Mouse (Mus musculus) lung, embryonic 16.5 days (tissue): Measurements from ENCODE around the gene Sgsm2. TPM values are rescaled to one million over a fixed set of nuclear protein-coding genes. Genes with fewer than 3 reads are reported as not detected.

ENCODE experiments used
- ATAC-seq: fragments of 200-750 bp; cut with Nextera tagmentation; 2 replicates; pipeline ENCODE4 v1.8.0; 2017; ENCODE audit warnings: low read depth, mild to moderate bottlenecking, moderate library complexity
- H3K27ac ChIP-seq: fragments of 300-500 bp; sonication (generic); 2 replicates; pipeline ENCODE4 v1.5.1; 2014; ENCODE audit warnings: mild to moderate bottlenecking, control low read depth, low read length
- H3K27me3 ChIP-seq: fragments of 300-500 bp; sonication (generic); 2 replicates; pipeline ENCODE4 v1.6.1; 2014; ENCODE audit warnings: low read depth, low read length, mixed read lengths; ENCODE audit not compliant: control insufficient read depth, insufficient read depth
- H3K36me3 ChIP-seq: fragments of 300-500 bp; sonication (generic); 2 replicates; pipeline ENCODE4 v1.6.1; 2014; ENCODE audit warnings: low read length; ENCODE audit not compliant: control insufficient read depth, insufficient read depth
- H3K4me1 ChIP-seq: fragments of 300-500 bp; sonication (generic); replicated peaks from 2 replicates; pipeline ENCODE4 v1.6.1; 2014; ENCODE audit warnings: low read length, mixed read lengths; ENCODE audit not compliant: control insufficient read depth, insufficient read depth
- H3K4me2 ChIP-seq: fragments of 300-500 bp; sonication (generic); 2 replicates; pipeline ENCODE4 v1.6.1; 2014; ENCODE audit warnings: low read depth, low read length, control low read depth
- H3K4me3 ChIP-seq: fragments of 300-500 bp; sonication (generic); 2 replicates; pipeline ENCODE4 v1.5.1; 2014; ENCODE audit warnings: mild to moderate bottlenecking, low read length, control low read depth
- H3K9ac ChIP-seq: fragments of 300-500 bp; sonication (generic); 2 replicates; pipeline ENCODE4 v1.6.1; 2014; ENCODE audit warnings: low read length, control low read depth
- H3K9me3 ChIP-seq: fragments of 300-500 bp; sonication (generic); 2 replicates; pipeline ENCODE4 v1.6.1; 2016; ENCODE audit warnings: low read length; ENCODE audit not compliant: control insufficient read depth
- WGBS: fragments of 180-500 bp; shearing (Covaris S2); extraction: QIAGEN DNeasy Blood & Tissue Kit; methylation state at CpG from one replicate; pipeline ENCODE4 v1.1.7; 2014; 5-methylcytosine and 5-hydroxymethylcytosine counted together
- polyA plus RNA-seq: library from polyadenylated mRNA; unstranded; fragments of >200 nt; fragmentation: Nextera tagmentation; extraction: Ambion mirVana; gene quantifications from 2 replicates; pipeline ENCODE4 v1.2.1, GENCODE M21; 2015

The Sgsm2 gene
- polyA plus RNA-seq, 1 experiment from 2014 or later, result 4.2 TPM

DNA sequence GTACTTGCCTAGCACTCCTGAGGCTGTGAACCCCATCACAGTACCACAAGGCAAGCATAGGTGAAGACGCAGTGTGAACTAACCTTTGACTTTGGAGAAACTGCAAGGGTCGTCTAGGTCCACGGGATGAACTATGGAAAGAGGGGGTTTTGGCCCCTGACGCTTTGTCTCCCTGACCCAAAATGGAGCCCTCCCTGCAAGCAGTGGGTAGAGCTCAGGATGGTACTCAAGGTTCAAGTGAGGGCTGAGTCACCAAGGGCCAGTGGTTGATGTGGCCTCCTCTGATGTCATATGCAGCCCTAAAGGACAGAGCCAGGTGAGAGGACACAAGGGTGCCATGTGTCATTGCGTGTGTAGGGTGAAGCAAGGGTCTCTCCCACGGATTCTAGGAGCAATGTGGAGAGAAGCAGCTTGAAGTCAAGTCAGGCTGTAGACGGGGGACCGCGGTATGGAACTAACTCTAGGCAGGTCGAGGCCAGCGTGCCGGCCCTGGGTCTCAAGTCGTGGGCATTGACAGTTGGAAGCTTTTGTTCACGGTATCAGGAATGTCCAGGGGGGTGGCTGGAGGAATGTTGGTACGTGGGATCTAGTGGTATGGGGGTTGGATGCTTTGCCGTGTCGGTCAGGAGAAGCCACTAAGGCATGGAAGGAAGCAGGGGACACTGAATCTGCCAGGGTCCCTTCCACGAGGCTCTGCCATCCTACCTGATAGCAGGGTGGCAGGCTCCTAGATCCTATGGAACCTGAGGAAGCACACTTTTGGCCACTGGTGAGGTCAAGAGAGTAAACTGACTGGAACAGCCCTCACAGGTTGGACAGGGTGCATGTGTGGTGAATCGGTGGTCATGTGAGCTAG, 56.8 kb downstream of the Sgsm2 start:
- no peaks in the 10 kb centered on the region for H3K27me3 ChIP-seq
- H3K4me2 ChIP-seq, result no peak overlapping the region
- 89% methylated on average over 19 of the region's 19 CpGs for WGBS
- H3K4me1 ChIP-seq, result peaks cover 26% of the 10 kb centered on the region
- 0 out of 2 replicates have a peak, but pooled peaks cover 2% of the 10 kb centered on the region for H3K9me3 ChIP-seq
- H3K36me3 ChIP-seq, result peaks cover 1% of the 10 kb centered on the region; the same call in 1 of the 2 replicates
- ATAC-seq, result no peak
- no peak overlapping the region for H3K4me3 ChIP-seq
- H3K9ac ChIP-seq, result no peak overlapping the region
- no peak overlapping the region for H3K27ac ChIP-seq

DNA sequence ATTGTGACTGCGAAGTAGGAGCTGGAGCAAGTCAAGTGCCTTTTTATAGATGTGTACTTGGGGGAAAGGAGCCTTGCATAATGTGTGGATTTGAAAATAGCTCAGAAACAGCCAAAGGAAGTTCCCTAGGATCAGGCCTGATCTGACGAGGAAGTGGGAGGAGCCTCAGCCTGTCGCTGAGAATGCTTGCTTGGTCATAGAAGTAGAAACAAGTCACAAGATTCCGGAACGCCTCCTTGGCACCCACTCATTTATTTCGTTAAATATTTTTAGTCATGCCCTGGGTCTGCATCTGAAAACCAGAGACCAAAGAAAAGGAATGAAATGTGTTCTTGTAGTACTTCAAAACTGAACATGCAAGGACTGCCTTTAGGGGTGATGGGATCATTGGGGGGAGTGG, 57.9 kb downstream of the Sgsm2 start:
- 19% methylated on average over 6 of the region's 6 CpGs for WGBS
- H3K9ac ChIP-seq, result peak overlapping the region; percentile 0; the same call in 1 of the 2 replicates
- no peaks in the 10 kb centered on the region for H3K9me3 ChIP-seq
- H3K4me2 ChIP-seq, result peak overlapping the region; percentile 90
- peaks cover 35% of the 10 kb centered on the region for H3K4me1 ChIP-seq
- H3K4me3 ChIP-seq, result peak overlapping the region; percentile 65
- no peaks in the 10 kb centered on the region for H3K27me3 ChIP-seq
- peak overlapping the region; percentile 91 for H3K27ac ChIP-seq
- peak; percentile 24 for ATAC-seq
- no peaks in the 10 kb centered on the region for H3K36me3 ChIP-seq

DNA sequence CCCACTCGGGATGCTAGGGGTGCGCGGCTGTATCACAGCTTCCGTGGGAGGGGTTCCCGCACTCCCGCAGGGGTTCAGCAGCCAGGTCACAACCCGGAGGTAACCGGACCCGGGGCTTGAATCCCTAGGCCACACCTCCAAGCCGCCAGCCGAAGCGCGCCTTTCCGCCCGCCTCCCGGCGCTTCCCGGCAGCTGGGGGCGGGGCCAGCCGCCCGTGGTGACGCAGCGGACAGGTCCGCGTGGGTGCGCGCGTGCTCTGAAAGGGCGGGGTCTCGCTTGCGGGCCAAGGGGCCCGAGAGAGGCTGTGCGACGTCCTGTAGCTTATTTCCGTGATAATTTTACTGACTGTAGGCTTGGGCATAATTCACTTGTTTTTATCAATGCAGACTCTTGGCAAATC, 58.4 kb downstream of the Sgsm2 start:
- Histone ChIP-seq H3K4me2 (peak overlapping the region; percentile 90), H3K9ac (peak overlapping the region; percentile 61), H3K9me3 (no peaks in the 10 kb centered on the region), H3K36me3 (no peaks in the 10 kb centered on the region), H3K27me3 (no peaks in the 10 kb centered on the region), H3K27ac (peak overlapping the region; percentile 91), H3K4me3 (peak overlapping the region; percentile 65), H3K4me1 (peaks cover 39% of the 10 kb centered on the region)
- peak; percentile 83 for ATAC-seq
- under 1% methylated on average over 35 of the region's 35 CpGs for WGBS

GRCm38 (mm10) chr11:74837694-74838431, 59.0 kb downstream of the Sgsm2 start:
- Histone ChIP-seq H3K9ac (peak overlapping the region; percentile 61), H3K36me3 (no peaks in the 10 kb centered on the region), H3K4me1 (peaks cover 40% of the 10 kb centered on the region), H3K27ac (peak overlapping the region; percentile 91), H3K4me2 (peak overlapping the region; percentile 90), H3K27me3 (no peaks in the 10 kb centered on the region), H3K9me3 (no peaks in the 10 kb centered on the region), H3K4me3 (peak overlapping the region; percentile 65)
- peak; percentile 85 for ATAC-seq
- under 1% methylated on average over 47 of the region's 54 CpGs for WGBS

DNA sequence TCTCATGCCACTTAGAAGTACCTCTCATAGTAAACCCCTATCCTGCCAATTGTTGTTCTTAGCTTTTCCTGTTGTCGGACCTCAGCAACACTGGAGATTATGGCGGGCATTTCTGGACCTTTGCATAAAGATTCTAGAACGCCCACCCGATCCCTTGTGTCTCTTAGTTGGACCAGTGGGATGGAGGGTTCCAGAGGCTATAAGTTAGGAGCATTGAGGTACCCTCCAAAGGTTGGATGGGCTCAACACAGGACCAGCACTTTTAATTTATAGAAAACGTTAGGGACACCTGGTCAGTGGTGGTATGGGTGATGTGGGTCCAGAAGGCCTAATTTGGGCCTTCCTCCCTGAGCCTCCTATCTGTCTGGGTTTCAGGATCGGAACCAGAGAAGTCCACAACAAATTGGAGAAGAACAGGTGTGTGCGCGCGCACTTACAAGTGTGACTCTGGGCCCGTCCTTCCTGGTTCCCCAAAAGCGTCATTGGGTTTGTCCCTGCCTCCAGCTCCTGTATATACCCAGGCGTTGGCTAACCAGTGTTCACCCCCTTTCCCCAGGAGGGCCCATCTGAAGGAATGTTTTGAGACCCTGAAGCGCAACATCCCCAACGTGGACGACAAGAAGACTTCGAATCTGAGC, 59.7 kb downstream of the Sgsm2 start:
- WGBS, result 39% methylated on average over 16 of the region's 16 CpGs
- ATAC-seq, result no peak; the same call in 1 of the 2 replicates
- peak overlapping the region; percentile 61 for H3K9ac ChIP-seq
- no peaks in the 10 kb centered on the region for H3K9me3 ChIP-seq
- peak overlapping the region; percentile 90 for H3K4me2 ChIP-seq
- H3K4me3 ChIP-seq, result peak overlapping the region; percentile 65
- no peaks in the 10 kb centered on the region for H3K36me3 ChIP-seq
- peaks cover 42% of the 10 kb centered on the region for H3K4me1 ChIP-seq
- H3K27ac ChIP-seq, result peak overlapping the region; percentile 91
- H3K27me3 ChIP-seq, result no peaks in the 10 kb centered on the region

DNA sequence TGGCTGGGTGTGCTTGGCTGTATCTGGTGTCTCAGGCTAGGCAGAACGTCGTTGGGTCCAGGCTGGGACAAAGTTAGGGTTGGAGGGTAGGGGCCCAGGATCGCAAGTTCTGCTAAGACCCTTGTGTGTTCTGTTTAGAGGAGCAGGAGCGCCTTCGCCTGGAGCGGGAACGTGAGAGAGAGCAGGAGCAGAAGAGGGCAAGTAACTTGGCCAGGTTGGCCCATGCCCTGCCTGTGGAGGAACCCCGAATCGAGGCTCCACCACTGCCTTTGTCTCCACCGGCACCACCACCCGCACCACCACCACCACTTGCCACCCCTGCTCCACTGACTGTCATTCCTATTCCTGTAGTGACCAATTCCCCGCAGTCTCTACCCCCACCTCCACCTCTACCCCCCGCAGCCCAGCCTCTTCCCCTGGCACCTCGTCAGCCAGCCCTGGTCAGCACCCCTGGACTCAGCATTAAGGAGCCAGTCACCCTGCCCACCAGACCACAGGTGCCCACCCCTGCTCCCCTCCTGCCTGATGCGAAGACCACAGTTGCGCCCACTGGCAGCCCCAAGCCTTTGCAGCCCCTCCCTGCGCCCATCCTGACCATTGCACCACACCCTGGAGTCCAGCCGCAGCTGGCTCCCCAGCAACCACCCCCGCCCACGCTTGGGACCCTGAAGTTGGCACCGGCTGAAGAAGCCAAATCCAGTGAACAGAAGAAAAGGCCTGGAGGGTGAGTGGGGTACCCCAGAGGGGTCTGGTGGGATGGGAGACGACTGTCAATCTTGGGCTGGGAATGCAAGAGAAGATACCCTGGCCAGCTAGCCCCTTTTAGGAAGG, 60.4 kb downstream of the Sgsm2 start:
- Histone ChIP-seq H3K4me3 (no peak overlapping the region), H3K4me2 (no peak overlapping the region), H3K4me1 (peaks cover 42% of the 10 kb centered on the region), H3K27me3 (no peaks in the 10 kb centered on the region), H3K36me3 (no peaks in the 10 kb centered on the region), H3K9me3 (no peaks in the 10 kb centered on the region), H3K27ac (no peak overlapping the region), H3K9ac (0 out of 2 replicates have a peak overlapping the region, but pooled peaks have one; percentile 10)
- WGBS, result 92% methylated on average over 22 of the region's 22 CpGs
- ATAC-seq, result no peak

DNA sequence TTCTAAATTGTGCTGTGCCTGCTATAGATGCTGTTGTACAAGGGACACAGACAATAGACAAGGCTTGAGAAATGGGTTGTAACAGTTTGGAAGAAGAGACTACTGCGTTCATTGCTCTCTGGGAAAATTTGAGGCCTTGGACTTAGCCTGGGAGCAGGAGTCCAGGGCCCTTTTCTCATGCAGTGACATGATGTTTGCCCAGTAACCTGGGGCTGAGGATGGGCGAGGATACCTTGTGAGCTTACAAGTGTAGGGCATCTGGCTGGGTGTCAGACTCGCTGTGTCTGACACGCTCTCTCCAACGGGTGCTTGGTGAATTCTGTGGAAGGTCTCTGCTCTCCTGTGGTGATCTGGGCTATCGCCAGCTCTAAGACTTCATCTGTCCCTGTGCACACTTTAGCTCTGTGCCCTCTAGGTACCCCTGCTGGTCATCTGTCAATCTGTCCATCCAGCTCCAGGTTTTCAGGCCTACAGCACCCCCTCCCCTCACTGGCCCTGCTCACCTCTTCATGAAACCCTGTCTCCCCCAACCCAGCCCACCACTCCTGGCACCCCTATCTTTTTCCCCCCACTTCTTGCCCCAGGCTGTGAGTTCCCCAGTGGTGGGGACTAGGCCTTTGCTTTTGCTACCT, 61.2 kb downstream of the Sgsm2 start:
- no peak overlapping the region for H3K4me2 ChIP-seq
- 85% methylated on average over 6 of the region's 6 CpGs for WGBS
- peak overlapping the region; percentile 15; the same call in 1 of the 2 replicates for H3K9ac ChIP-seq
- no peaks in the 10 kb centered on the region for H3K36me3 ChIP-seq
- H3K4me3 ChIP-seq, result no peak overlapping the region
- no peak for ATAC-seq
- H3K27ac ChIP-seq, result no peak overlapping the region
- H3K9me3 ChIP-seq, result no peaks in the 10 kb centered on the region
- H3K4me1 ChIP-seq, result peaks cover 42% of the 10 kb centered on the region
- no peaks in the 10 kb centered on the region for H3K27me3 ChIP-seq

- no peaks in the 10 kb centered on the region for H3K9me3 ChIP-seq
- ATAC-seq, result no peak
- peak overlapping the region; percentile 1; the same call in 1 of the 2 replicates for H3K9ac ChIP-seq
- H3K4me3 ChIP-seq, result no peak overlapping the region
- H3K27me3 ChIP-seq, result no peaks in the 10 kb centered on the region
- H3K36me3 ChIP-seq, result no peaks in the 10 kb centered on the region
- no peak overlapping the region for H3K4me2 ChIP-seq
- H3K4me1 ChIP-seq, result peaks cover 42% of the 10 kb centered on the region
- H3K27ac ChIP-seq, result peak overlapping the region; percentile 63
- WGBS, result 44% methylated on average over 5 of the region's 5 CpGs
These were observed 62.1 kb downstream of the Sgsm2 start for GRCm38 (mm10) chr11:74834650-74835277.
